Mouse (Mus musculus) heart, adult 8-10 months (tissue): ENCODE data around the gene Gbf1. TPM values are rescaled to one million over a fixed set of nuclear protein-coding genes. Genes with fewer than 3 reads are reported as not detected.

Experiments used
- DNase-seq: peaks from one replicate; pipeline ENCODE4 v3.0.0; 2022; ENCODE audit warnings: low spot score
- total RNA-seq, 4 experiments: library from RNA; stranded (reverse); gene quantifications; 2 replicates each; pipeline ENCODE4 v1.2.4; 2022

The Gbf1 gene
- total RNA-seq, 4 experiments from 2014 or later, result 37.7 to 45.6 (median 41.9) TPM

DNA sequence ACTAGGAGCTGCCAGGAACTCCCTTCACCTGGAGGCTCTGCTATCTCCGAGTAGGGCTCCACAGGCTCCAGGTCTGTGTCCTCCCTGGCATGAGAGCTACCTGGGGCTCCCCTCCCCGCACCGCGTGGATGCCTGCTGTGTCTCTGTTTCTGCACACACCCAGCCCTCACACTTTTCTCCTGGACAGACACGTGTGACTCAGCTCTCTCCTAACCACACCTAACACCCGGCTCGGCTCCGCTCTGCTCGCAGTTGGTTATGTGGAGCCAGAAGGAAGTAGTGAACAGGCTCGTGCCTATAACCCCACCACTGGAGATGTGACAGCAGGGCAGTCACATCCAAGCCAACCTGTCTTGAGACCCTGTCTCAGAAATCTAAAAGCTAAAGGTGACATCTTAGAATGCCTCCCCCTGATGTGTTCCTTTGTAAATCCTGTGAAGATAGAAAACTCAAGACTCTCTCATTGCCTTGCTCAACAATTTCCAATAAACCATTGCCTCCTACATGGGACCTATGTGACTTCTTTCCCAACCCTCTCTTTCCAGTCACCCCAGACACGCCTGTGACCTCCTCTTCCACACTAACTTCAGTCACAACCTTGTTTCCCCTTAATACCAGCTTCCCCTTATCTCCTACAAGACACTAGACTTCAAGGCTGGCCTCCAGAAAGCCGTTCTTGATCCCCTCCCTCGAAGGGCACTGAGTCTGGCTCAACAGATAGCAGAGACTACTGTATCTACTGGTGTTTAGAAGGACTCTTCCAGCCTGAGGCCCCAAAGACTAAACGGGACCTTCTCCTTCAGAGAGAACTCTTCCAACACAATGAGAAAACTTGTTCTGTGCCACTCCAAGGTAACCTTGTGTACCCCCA is 162.8 kb downstream of the Gbf1 start:
- DNase-seq, result no peak

DNA sequence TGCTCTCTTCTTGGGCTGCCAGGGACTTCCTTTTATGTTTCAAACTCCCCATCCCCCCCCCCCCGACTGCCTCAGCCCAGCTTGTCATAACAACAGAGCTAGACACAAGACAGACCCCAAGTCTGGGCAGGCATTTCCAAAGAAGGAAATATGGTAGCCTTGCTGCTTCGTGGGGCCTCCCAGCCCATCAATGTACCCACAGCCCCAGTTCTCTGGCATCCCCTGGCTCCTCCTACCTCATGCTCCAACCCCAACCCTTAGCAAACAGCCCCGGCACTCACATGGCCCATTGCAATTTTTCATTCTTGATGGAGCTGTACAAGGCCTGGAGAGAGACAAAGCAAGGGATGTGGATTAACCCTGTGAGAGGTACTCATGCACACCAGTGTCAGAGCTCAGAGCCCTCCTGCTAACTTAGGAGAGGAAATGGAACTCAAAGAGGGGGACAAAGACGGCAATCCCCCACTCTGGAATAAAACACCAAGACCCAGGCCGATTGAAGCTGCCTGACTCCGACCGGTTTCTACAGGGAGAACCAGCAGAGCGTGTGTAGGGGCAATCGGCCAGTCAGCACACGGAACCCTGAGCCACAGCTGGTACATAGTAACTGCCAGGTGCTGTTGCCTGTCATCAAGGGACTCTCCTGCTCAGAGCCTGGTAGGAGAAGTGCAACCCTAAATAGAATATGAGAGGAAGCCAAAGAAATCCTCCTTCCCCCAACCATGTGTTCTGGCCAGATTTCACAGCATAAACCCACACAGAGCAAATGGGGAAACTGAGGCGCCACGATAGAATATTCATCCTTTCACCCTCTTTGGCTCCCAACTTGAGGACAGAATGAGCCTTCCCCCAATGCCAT is 163.7 kb downstream of the Gbf1 start:
- no peak for DNase-seq

- no peak for DNase-seq
Measured at GRCm38 (mm10) chr19:46316846-46317545, 164.7 kb downstream of the Gbf1 start.

DNA sequence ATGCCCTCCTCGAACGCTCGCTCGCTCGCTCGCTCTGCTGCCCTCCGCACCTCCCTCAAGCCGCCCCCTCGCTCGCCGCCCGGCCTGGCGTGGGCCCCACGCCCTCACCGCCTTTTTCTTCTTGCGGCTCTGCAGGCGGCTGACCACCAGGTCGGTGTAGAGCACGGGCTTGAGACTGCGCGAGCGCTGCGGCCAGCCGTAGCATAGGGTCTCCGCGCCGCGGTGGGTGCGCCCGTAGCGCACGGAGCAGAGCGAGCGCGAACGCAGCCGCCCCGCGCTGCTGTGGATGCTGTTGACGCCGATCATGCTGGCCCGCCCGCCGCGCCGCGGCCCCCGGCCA is 165.2 kb downstream of the Gbf1 start:
- DNase-seq, result no peak

DNA sequence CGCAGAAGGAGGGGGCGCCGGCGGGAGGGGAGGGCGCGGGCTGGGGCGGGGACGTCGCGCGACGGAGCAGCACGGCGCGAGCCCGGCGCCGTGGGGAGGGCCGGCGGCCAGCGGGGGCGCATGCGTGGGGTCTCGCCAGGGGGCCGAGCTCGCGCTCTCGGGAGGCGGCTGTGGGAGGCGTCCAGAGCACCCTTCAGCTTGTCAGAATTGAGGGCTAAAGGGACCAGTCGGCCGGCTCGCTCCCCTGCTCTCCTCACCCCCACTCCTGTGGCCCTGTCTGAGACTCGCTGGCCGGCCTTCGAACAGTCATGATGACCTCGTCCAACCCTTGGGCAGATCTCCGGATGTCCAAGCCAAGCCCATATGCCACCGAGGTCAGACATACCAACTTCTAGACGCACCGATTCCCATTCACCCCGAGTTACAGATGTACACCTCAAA is 165.7 kb downstream of the Gbf1 start:
- no peak for DNase-seq

- DNase-seq, result no peak
Measured at GRCm38 (mm10) chr19:46318586-46319378, 166.5 kb downstream of the Gbf1 start.

GRCm38 (mm10) chr19:46320076-46320785 is 167.9 kb downstream of the Gbf1 start:
- no peak for DNase-seq

GRCm38 (mm10) chr19:46321101-46321943 is 169.0 kb downstream of the Gbf1 start:
- no peak for DNase-seq

- no peak for DNase-seq
Measured at GRCm38 (mm10) chr19:46322144-46322995, 170.1 kb downstream of the Gbf1 start.

DNA sequence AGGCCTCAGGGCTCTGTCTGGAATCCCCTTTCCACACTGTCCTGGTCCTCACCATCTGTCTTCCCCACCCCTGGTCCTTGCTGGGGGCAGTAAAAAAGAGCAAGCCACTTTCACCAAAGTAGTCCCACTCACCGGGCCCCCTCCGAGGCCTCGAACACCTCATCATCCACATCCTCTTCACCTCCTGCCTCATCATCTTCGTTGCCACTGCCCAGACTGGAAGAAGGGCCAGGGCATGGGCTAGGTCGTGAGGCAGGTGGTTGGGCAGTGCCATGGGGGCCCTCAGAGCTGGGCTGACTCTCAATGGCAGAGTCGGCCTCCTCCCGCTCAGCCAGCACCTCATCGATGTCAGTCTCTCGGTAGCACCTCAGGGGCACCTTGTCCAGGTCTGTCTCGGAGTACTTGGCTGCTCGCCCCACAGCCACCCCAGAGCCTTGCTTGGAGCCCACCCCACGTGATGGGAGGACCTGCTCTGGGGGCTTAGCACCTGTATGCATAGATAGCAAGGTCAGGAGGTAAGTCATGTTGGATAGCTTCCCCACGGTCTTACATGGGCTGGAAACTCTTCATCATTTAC is 170.8 kb downstream of the Gbf1 start:
- DNase-seq, result no peak

DNA sequence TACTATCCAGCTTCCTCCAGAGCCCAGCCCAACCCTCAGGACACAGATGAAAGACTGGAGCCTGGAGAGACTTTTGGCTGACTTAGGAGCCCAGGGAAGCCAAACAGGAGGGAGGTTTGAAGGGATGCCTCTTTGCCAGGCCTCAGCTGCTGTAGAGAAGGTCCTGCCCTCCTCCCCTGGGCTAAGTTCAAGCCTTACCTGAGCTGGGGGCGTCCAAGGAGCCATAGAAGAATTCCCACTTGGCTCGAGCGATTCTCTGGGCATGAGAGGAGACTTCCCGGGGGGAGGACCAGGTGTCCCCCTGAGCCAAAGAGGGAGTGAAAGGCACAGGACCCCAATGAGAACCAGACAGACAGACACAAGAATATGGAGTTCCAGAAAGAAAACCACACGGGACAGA is 171.4 kb downstream of the Gbf1 start:
- DNase-seq, result no peak

DNA sequence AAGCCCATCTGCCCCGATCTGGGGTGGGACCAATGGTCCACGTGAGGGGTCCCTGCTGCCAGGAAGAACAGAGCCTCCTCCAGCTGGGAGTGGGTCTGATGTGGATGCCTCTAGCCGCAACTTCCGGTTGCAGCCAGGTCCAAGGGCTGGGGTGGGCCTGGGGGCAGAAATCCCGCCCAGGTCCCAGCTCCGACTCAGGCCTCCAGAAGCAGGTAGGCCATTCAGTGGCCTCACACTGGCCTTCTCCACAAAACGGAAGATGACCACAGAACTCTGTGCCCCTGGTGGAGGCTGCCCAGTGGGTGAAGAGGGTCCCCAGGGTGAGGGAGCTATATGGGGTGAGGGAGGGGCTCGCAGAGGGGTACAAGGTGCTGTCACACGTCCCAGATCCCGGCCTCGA is 172.1 kb downstream of the Gbf1 start:
- no peak for DNase-seq

- DNase-seq, result no peak
Measured at GRCm38 (mm10) chr19:46324918-46325317, 172.6 kb downstream of the Gbf1 start.

DNA sequence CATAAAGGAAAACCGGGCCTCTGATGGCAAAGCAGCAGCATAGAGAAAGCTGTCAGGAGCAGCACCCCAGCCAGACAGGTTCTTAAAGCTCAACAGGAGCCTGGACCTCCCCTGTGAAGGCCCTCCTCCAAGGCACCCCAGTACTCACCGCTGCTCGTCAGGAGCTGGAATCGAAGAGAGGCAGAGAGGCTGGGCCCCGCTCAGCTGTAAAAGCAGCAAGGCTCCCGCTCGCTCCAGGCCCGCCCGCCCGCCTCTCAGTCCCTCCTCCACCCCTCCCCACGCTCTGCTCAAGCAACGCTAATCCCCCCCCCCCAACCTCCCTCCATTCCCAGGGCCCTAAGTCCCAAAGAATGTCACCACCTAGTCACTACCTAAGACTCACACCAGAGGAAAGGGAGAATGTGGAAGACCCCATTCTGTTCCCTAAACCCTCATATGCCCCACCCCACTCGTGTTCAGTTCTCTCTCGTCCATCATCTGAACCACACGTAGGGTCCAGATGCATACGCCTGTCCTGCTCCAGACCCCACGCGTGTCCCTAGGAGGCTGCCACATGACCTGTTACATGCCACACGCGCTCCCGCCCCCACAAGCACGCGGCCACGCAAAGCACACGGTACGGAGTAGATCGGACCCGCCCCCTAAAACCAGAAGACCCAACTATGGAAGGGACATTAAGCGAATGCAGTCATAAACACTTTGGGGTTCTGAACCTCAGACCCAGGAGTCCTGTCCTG is 173.9 kb downstream of the Gbf1 start:
- no peak for DNase-seq

GRCm38 (mm10) chr19:46326756-46327305 is 174.5 kb downstream of the Gbf1 start, which contains the start of gene Psd:
Gene Psd, minus strand, starts transcription at chr19:46327156.
- DNase-seq, result no peak

DNA sequence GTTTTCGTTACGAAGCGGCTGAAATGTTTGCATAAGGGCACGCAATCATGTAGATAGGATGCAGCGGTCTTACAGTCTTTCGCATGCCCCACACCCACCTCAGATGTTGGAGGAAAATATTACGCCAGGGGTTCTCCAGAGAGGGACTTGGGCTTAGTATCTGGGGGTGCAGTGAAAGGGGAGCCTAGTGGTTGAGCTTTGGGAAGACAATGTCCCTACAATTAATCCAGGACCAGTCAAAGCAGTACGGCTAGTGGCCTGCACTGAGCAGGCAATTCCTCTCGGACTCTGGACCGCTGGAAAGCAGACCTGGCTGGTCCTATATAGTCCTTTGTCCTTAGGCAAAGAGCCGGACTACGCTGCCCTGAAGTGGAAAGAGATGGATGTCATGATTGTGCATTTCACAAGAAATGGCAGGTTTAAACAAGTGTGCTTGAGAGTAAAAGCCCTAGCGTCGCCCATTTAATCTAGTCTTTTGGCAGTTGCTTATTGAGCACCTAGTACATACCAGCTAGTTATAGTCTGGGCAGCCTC is 175.3 kb downstream of the Gbf1 start:
- no peak for DNase-seq
